Mouse (Mus musculus) stomach, postnatal 0 days (tissue): ENCODE results near the gene Kri1. TPM values are rescaled to one million over a fixed set of nuclear protein-coding genes. Genes with fewer than 3 reads are reported as not detected.
A peak's percentile ranks its signal among the peaks of the same experiment; 100 is the strongest.

ENCODE experiments used
- ATAC-seq: fragments of 200-750 bp; cut with Nextera tagmentation; 2 replicates; pipeline ENCODE4 v1.8.0; 2017; ENCODE audit not compliant: low FRiP score, low TSS enrichment
- DNase-seq: peaks from one replicate; pipeline ENCODE4 v3.0.0-alpha.2; 2016; ENCODE audit warnings: low spot score
- H3K27ac ChIP-seq: fragments of 300-500 bp; sonication (generic); replicated peaks from 2 replicates; pipeline ENCODE4 v1.5.1; 2014; ENCODE audit warnings: mild to moderate bottlenecking, control low read depth
- H3K27me3 ChIP-seq: fragments of 300-500 bp; sonication (generic); 2 replicates; pipeline ENCODE4 v1.6.1; 2014; ENCODE audit warnings: low read length; ENCODE audit not compliant: control insufficient read depth, insufficient read depth
- H3K36me3 ChIP-seq: fragments of 300-500 bp; sonication (generic); 2 replicates; pipeline ENCODE4 v1.6.1; 2014; ENCODE audit warnings: low read length, mixed read lengths; ENCODE audit not compliant: control insufficient read depth, insufficient read depth
- H3K4me1 ChIP-seq: fragments of 300-500 bp; sonication (generic); replicated peaks from 2 replicates; pipeline ENCODE4 v1.6.1; 2014; ENCODE audit warnings: antibody characterized with exemption; ENCODE audit not compliant: control insufficient read depth, insufficient read depth
- H3K4me2 ChIP-seq: fragments of 300-500 bp; sonication (generic); replicated peaks from 2 replicates; pipeline ENCODE4 v1.6.1; 2014; ENCODE audit warnings: low read depth, mild to moderate bottlenecking, control low read depth, moderate library complexity
- H3K4me3 ChIP-seq: fragments of 300-500 bp; sonication (generic); 2 replicates; pipeline ENCODE4 v1.5.1; 2014; ENCODE audit warnings: low read depth, low read length, control low read depth
- H3K9ac ChIP-seq: fragments of 300-500 bp; sonication (generic); 2 replicates; pipeline ENCODE4 v1.6.1; 2014; ENCODE audit warnings: mild to moderate bottlenecking, low read length, control low read depth, mixed read lengths
- H3K9me3 ChIP-seq: fragments of 300-500 bp; sonication (generic); 2 replicates; pipeline ENCODE4 v1.6.1; 2016; ENCODE audit warnings: low read length; ENCODE audit not compliant: control insufficient read depth
- CTCF ChIP-seq: IDR thresholded peaks from 2 replicates; pipeline ENCODE4 v1.5.1; 2016; ENCODE audit warnings: antibody characterized with exemption, low read depth, mild to moderate bottlenecking, moderate library complexity
- EP300 ChIP-seq: optimal IDR thresholded peaks from 2 replicates; pipeline ENCODE3; 2016; ENCODE audit warnings: antibody characterized with exemption
- WGBS: fragments of 180-500 bp; shearing (Covaris S2); extraction: QIAGEN DNeasy Blood & Tissue Kit; methylation state at CpG from one replicate; pipeline ENCODE4 v1.1.7; 2014; 5-methylcytosine and 5-hydroxymethylcytosine counted together
- polyA plus RNA-seq: library from polyadenylated mRNA; unstranded; fragments of >200 nt; fragmentation: Nextera tagmentation; extraction: Ambion mirVana; gene quantifications from 2 replicates; pipeline ENCODE4 v1.2.1, GENCODE M21; 2015

The Kri1 gene
- polyA plus RNA-seq, 1 experiment from 2014 or later, result 7.9 TPM

DNA sequence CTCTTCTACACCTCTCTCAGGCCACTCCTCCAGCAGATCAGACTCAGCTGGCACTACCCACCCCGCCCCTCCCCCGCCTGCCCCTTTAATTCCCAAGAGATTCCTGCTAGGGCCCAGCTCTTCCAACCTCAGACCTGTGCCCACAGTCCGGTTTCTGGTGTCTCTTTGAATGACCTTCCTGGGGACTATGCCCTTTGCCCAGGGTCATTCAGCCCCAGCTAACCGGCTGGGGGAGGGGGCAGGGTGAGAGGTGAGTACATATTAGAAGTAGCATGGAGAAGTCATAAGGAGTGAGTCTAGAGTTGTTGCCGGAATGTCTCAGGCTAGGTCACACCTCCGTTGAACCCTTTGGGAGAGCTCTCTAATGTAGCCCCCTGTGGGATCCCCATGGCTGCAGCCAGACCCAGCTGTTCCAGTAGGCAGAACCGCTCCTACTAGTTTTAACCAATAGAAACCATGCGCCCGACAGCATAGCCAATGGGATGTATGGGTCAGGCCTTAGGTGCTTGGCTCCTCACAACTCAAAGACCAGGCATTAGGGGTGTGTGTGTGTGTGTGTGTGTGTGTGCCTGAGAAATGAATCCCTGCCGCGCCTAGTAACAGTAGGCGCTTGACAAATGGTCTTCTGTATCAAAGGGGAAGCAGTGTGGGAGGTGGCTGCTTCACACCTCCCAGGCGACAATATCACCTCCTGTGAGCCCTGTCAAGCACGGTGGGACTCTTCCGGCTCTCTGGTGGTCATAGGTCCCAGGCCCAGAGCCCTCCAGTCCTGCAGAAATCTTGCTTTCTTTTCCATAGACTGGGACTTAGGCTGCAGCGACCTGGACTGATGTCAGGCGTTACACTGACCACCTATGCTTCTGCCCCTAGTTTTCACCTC is 37.9 kb downstream of the Kri1 start:
- no peaks in the 10 kb centered on the region for H3K9me3 ChIP-seq
- no peaks in the 10 kb centered on the region for H3K36me3 ChIP-seq
- H3K4me3 ChIP-seq, result no peak overlapping the region
- H3K4me1 ChIP-seq, result no peaks in the 10 kb centered on the region
- H3K9ac ChIP-seq, result no peak overlapping the region
- no peak overlapping the region for H3K4me2 ChIP-seq
- peak overlapping the region; percentile 74 for H3K27ac ChIP-seq
- no peak for DNase-seq
- WGBS, result 24% methylated on average over 17 of the region's 17 CpGs
- TF ChIP-seq CTCF, result no peak
- TF ChIP-seq EP300, result no peak
- H3K27me3 ChIP-seq, result peaks cover 3% of the 10 kb centered on the region; the same call in 1 of the 2 replicates
- ATAC-seq, result 0 out of 2 replicates have a peak, but pooled peaks have one; percentile 30

DNA sequence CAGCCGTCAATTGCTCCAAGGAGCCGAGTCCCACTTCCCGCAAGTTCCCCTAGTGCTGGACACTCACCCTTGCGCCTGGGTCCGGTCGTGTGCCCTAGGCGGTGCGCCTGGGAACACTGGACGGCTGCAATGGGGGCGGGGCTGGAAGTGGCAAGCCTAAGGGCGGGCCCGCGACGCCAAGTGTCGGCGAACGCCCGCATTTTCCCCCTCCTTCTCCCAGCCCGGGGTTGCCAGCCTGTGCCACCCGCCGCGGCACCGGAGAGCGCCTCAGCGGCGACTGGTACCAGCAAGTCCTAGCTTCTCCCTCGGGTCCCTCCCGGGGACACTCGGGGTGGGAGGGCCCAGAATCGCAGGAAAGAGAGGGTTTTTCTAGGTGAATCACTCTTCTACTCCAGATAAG is 39.4 kb downstream of the Kri1 start, which contains the start of gene S1pr5:
S1pr5 (minus strand) TSS at position 118 of the 400 bp plus-strand sequence.
- H3K27me3 ChIP-seq, result peaks cover 5% of the 10 kb centered on the region
- ATAC-seq (peak; percentile 43; the same call in 1 of the 2 replicates), DNase-seq (peak; percentile 77)
- H3K4me3 ChIP-seq, result peak within 1 kb of the TSS; percentile 29
- peak within 1 kb of the TSS; percentile 51 for H3K9ac ChIP-seq
- no peaks in the 10 kb centered on the region for H3K36me3 ChIP-seq
- TF ChIP-seq EP300 (no peak), CTCF (no peak)
- H3K27ac ChIP-seq, result peak within 1 kb of the TSS; percentile 76
- H3K9me3 ChIP-seq, result no peaks in the 10 kb centered on the region
- no peaks in the 10 kb centered on the region; the same call in 1 of the 2 replicates for H3K4me1 ChIP-seq
- WGBS, result 2% methylated on average over 30 of the region's 30 CpGs
- H3K4me2 ChIP-seq, result peak within 1 kb of the TSS; percentile 56

DNA sequence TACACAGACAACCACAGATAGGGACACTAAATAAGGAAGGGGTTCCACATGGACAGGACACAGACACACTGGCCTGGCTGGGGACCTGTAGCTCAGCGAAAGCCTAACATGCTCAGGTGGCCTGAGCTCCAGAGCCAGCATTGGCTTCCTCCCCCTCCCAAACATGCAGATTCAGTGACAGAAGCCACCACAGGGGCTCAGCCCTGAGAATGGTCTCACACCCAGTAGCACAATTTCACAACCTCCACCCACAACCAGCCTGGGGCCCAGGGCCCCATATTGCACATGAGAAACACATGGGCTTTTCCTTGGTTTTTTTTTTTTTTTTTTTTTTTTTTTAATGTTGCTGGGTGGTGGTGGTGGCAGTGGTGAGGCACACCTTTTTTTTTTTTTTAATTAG is 41.4 kb downstream of the Kri1 start:
- no peak overlapping the region for H3K27ac ChIP-seq
- no peaks in the 10 kb centered on the region; the same call in 1 of the 2 replicates for H3K4me1 ChIP-seq
- TF ChIP-seq EP300, result no peak
- TF ChIP-seq CTCF, result no peak
- WGBS, result 88% methylated on average over 1 of the region's 1 CpGs
- H3K4me3 ChIP-seq, result no peak overlapping the region
- H3K9ac ChIP-seq, result no peak overlapping the region
- no peak for DNase-seq
- no peaks in the 10 kb centered on the region for H3K9me3 ChIP-seq
- no peak for ATAC-seq
- no peak overlapping the region for H3K4me2 ChIP-seq
- H3K36me3 ChIP-seq, result no peaks in the 10 kb centered on the region
- H3K27me3 ChIP-seq, result peaks cover 5% of the 10 kb centered on the region

DNA sequence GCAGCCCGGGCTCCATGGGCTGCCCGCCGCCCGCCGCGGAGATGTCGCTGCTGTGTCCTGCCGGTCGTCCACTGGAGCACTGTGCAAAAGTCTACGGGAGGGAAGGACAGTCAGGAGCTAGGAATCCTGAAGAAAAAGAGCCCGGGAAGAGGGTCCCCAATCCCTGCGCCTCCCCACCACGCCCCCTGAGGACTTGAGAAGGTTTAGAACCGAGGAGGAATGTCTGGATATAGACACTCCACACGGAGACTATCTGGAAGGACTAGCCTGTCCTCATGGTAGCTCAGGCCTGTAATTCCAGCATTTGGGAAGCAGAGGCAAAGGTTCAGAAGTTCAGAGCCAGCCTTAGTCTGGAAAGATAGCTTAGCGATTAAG is 42.7 kb downstream of the Kri1 start:
- no peak for DNase-seq
- TF ChIP-seq CTCF, result no peak
- TF ChIP-seq EP300, result no peak
- 3% methylated on average over 16 of the region's 16 CpGs for WGBS
- Histone ChIP-seq H3K9me3 (no peaks in the 10 kb centered on the region), H3K9ac (0 out of 2 replicates have a peak overlapping the region, but pooled peaks have one; percentile 23), H3K4me1 (no peaks in the 10 kb centered on the region; the same call in 1 of the 2 replicates), H3K4me3 (peak overlapping the region; percentile 36), H3K36me3 (no peaks in the 10 kb centered on the region), H3K27ac (no peak overlapping the region), H3K4me2 (peak overlapping the region; percentile 70), H3K27me3 (peaks cover 5% of the 10 kb centered on the region)
- ATAC-seq, result no peak

DNA sequence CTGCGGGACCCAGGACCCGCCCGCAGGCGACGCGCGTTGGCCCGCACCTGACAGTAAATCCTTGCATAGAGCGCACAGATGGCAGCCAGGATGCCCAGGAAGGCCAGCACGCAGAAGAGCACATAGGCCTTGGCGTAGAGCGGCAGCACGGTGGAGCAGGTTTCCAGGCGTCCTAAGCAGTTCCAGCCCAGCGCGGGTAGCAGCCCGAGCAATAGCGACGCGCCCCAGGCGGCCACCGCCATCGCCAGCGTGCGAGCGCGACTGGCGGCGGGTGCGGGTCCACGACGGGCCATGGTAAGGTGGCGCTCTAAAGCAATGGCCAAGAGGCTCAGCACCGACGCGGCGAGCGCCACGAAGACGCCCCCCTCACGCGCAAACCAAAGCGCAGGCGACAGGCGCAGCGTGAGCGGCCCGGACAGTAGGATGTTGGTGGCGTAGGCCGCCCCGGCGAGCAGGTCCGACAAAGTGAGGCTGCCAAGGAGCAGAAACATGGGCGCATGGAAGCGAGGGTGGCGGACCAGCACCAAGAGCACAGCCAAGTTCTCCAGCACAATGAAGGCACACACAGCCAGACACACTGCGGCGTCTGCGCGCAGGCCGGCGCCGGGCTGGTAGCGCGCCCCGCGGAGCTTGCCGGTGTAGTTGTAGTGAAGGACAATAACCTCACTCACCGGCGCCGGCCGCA is 43.2 kb downstream of the Kri1 start:
- peak; percentile 45 for DNase-seq
- no peak; the same call in 1 of the 2 replicates for ATAC-seq
- H3K9me3 ChIP-seq, result no peaks in the 10 kb centered on the region
- TF ChIP-seq EP300, result no peak
- no peak for TF ChIP-seq CTCF
- no peaks in the 10 kb centered on the region; the same call in 1 of the 2 replicates for H3K4me1 ChIP-seq
- H3K9ac ChIP-seq, result 0 out of 2 replicates have a peak overlapping the region, but pooled peaks have one; percentile 23
- no peak overlapping the region for H3K27ac ChIP-seq
- H3K4me3 ChIP-seq, result peak overlapping the region; percentile 36
- no peaks in the 10 kb centered on the region for H3K36me3 ChIP-seq
- peak overlapping the region; percentile 70 for H3K4me2 ChIP-seq
- peaks cover 5% of the 10 kb centered on the region for H3K27me3 ChIP-seq
- WGBS, result under 1% methylated on average over 72 of the region's 72 CpGs
